ENCODE assay signal across 16 mouse cellular contexts in the genomic region with DNA sequence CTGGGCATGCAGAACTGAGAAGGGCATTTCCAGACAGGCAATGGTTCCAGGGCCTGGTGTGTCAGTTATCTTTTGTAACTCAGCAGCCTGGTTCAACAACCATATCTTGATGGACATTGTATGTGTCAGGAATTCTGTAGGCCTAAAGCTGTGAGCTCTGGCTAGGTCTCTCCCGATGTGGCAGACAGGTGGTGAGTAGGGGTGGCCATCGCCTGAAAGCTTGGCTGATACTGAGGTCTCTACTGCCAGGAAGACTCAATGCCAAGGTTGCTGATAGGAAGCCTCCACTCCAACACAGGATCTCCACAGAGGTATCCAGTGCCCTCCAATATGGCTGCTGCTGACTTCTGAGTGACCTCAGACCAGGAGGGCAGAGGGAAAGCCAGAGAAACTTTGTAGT.
DNase-seq lines count a peak whose midpoint lies in the region; ATAC-seq lines count a peak whose summit lies in the region.
"Had no signal": no experiment of that assay in that cellular context is flagged by ENCODE, and none has a peak within 500 bp of the region (broad histone marks: within the 10 kb centered on the region; RNA-seq: fewer than 3 reads in every experiment).

No protein-coding gene starts in this region.

- H3K9ac ChIP-seq in heart, embryonic 13.5 days = 0 out of 2 replicates have a peak overlapping the region, but pooled peaks have one; percentile 33
- no peak overlapping the region for H3K9ac ChIP-seq in liver, embryonic 13.5 days
- H3K9ac ChIP-seq in forebrain, embryonic 14.5 days (ENCODE audit: low read length) = no peak overlapping the region
- H3K9ac ChIP-seq in midbrain, embryonic 15.5 days = no peak overlapping the region
- H3K9ac ChIP-seq: hindbrain, embryonic 14.5 days; lung, embryonic 15.5 days had no signal

- H3K9me3 ChIP-seq in heart, embryonic 13.5 days = no peaks in the 10 kb centered on the region
- H3K9me3 ChIP-seq in liver, embryonic 13.5 days (replicated peaks) = no peaks in the 10 kb centered on the region
- no peaks in the 10 kb centered on the region for H3K9me3 ChIP-seq in forebrain, embryonic 14.5 days (replicated peaks; ENCODE audit: control insufficient read depth, low read length)
- H3K9me3 ChIP-seq in hindbrain, embryonic 10.5 days = no peaks in the 10 kb centered on the region
- H3K9me3 ChIP-seq in midbrain, embryonic 15.5 days = no peaks in the 10 kb centered on the region
- H3K9me3 ChIP-seq: lung, embryonic 15.5 days had no signal

- H3K27me3 ChIP-seq in heart, embryonic 13.5 days (replicated peaks) = no peaks in the 10 kb centered on the region
- H3K27me3 ChIP-seq in liver, embryonic 13.5 days = no peaks in the 10 kb centered on the region
- H3K27me3 ChIP-seq in forebrain, embryonic 14.5 days (replicated peaks; ENCODE audit: control insufficient read depth, insufficient read depth, low read length) = no peaks in the 10 kb centered on the region
- H3K27me3 ChIP-seq in hindbrain, embryonic 10.5 days (ENCODE audit: insufficient read depth, poor library complexity, severe bottlenecking) = peaks cover 86% of the 10 kb centered on the region
- H3K27me3 ChIP-seq in midbrain, embryonic 15.5 days (replicated peaks) = no peaks in the 10 kb centered on the region; the same call in 1 of the 2 replicates
- H3K27me3 ChIP-seq: lung, embryonic 15.5 days had no signal

- peak overlapping the region; percentile 86 for H3K27ac ChIP-seq in heart, embryonic 13.5 days (replicated peaks)
- peak overlapping the region; percentile 68 for H3K27ac ChIP-seq in liver, embryonic 13.5 days
- no peak overlapping the region for H3K27ac ChIP-seq in forebrain, embryonic 14.5 days (ENCODE audit: low read depth, low read length)
- H3K27ac ChIP-seq in hindbrain, embryonic 10.5 days = no peak overlapping the region
- no peak overlapping the region for H3K27ac ChIP-seq in midbrain, embryonic 15.5 days
- H3K27ac ChIP-seq: hindbrain, embryonic 14.5 days; lung, embryonic 15.5 days had no signal

- no peak overlapping the region for H3K4me3 ChIP-seq in heart, embryonic 13.5 days
- H3K4me3 ChIP-seq in liver, embryonic 13.5 days (replicated peaks) = no peak overlapping the region
- no peak overlapping the region for H3K4me3 ChIP-seq in forebrain, embryonic 14.5 days (ENCODE audit: low read depth, low read length)
- H3K4me3 ChIP-seq in hindbrain, embryonic 10.5 days = no peak overlapping the region
- H3K4me3 ChIP-seq in midbrain, embryonic 15.5 days = no peak overlapping the region
- H3K4me3 ChIP-seq: lung, embryonic 15.5 days had no signal

- WGBS in heart, embryonic 13.5 days = 43% methylated on average over 2 of the region's 2 CpGs
- WGBS in liver, embryonic 13.5 days (ENCODE audit: insufficient replicate concordance) = 49% methylated on average over 2 of the region's 2 CpGs
- WGBS in forebrain, embryonic 14.5 days = 94% methylated on average over 2 of the region's 2 CpGs
- WGBS in hindbrain, embryonic 10.5 days = 88% methylated on average over 2 of the region's 2 CpGs
- 92% methylated on average over 2 of the region's 2 CpGs for WGBS in midbrain, embryonic 15.5 days

- no peak overlapping the region for H3K4me2 ChIP-seq in heart, embryonic 13.5 days
- H3K4me2 ChIP-seq in liver, embryonic 13.5 days = peak overlapping the region; percentile 28
- no peak overlapping the region for H3K4me2 ChIP-seq in forebrain, embryonic 14.5 days (ENCODE audit: low read length)
- H3K4me2 ChIP-seq in midbrain, embryonic 15.5 days = no peak overlapping the region
- H3K4me2 ChIP-seq: hindbrain, embryonic 14.5 days; lung, embryonic 15.5 days had no signal

- no peak for ATAC-seq in heart, embryonic 13.5 days (ENCODE audit: extremely low read depth, insufficient number of reproducible peaks, low FRiP score, low TSS enrichment)
- peak; percentile 35; the same call in 1 of the 2 replicates for ATAC-seq in liver, embryonic 13.5 days (ENCODE audit: low read depth)
- ATAC-seq in forebrain, embryonic 14.5 days = no peak
- no peak for ATAC-seq in midbrain, embryonic 15.5 days (replicated peaks)
- ATAC-seq: intestine, embryonic 16.5 days had no signal

- 0 out of 2 replicates have a peak, but pooled peaks cover 4% of the 10 kb centered on the region for H3K36me3 ChIP-seq in heart, embryonic 13.5 days
- no peaks in the 10 kb centered on the region for H3K36me3 ChIP-seq in liver, embryonic 13.5 days
- no peaks in the 10 kb centered on the region for H3K36me3 ChIP-seq in forebrain, embryonic 14.5 days (ENCODE audit: control insufficient read depth, insufficient read depth, low read length)
- H3K36me3 ChIP-seq in hindbrain, embryonic 10.5 days = no peaks in the 10 kb centered on the region
- no peaks in the 10 kb centered on the region for H3K36me3 ChIP-seq in midbrain, embryonic 15.5 days (replicated peaks)
- H3K36me3 ChIP-seq: G1E; lung, embryonic 15.5 days had no signal

- peaks cover 88% of the 10 kb centered on the region for H3K4me1 ChIP-seq in heart, embryonic 13.5 days
- peaks cover 49% of the 10 kb centered on the region for H3K4me1 ChIP-seq in liver, embryonic 13.5 days (replicated peaks)
- H3K4me1 ChIP-seq in forebrain, embryonic 14.5 days (ENCODE audit: control insufficient read depth, insufficient read depth, low read length) = no peaks in the 10 kb centered on the region
- peaks cover 21% of the 10 kb centered on the region for H3K4me1 ChIP-seq in hindbrain, embryonic 10.5 days (replicated peaks)
- 0 out of 2 replicates have a peak, but pooled peaks cover 3% of the 10 kb centered on the region for H3K4me1 ChIP-seq in midbrain, embryonic 15.5 days

- peak; percentile 33 for DNase-seq in testis, postnatal 14 days (ENCODE audit: low spot score)
- DNase-seq in testis, postnatal 10 days (ENCODE audit: low spot score) = no peak
- no peak for DNase-seq in liver, embryonic 13.5 days
- no peak for DNase-seq in forebrain, embryonic 14.5 days (ENCODE audit: low spot score)
- no peak for DNase-seq in hindbrain, embryonic 10.5 days (ENCODE audit: low spot score)
- DNase-seq: adrenal gland, adult 8-10 months; cerebellum, adult 8-10 months; gastrocnemius, postnatal 25 days; kidney, postnatal 36 days; left cerebral cortex, postnatal 4 days had no signal

Comparison
In these comparisons a context has a peak if more than half of its experiments do, and no peak if none do; other contexts are left out.
1. H3K27ac ChIP-seq: peak in heart, embryonic 13.5 days (single experiment) and liver, embryonic 13.5 days (single experiment); none in forebrain, embryonic 14.5 days (single experiment), hindbrain, embryonic 10.5 days (single experiment) and midbrain, embryonic 15.5 days (single experiment).